Mouse (Mus musculus) cortical plate, adult 2 months (tissue): ENCODE results near the gene Ndufb7. TPM values are rescaled to one million over a fixed set of nuclear protein-coding genes. Genes with fewer than 3 reads are reported as not detected.
"Not testable (repeated sequence)": the region's sequence is repeated elsewhere in the genome, so short reads cannot be mapped to it uniquely, and the experiment has no call there.

Experiments
- H3K27ac ChIP-seq: fragments of 200-500 bp; 2 replicates; pipeline ENCODE4 v1.5.1; 2012; ENCODE audit warnings: low read length, control low read depth, inconsistent platforms; ENCODE audit not compliant: insufficient read depth
- H3K4me1 ChIP-seq: fragments of 200-500 bp; 2 replicates; pipeline ENCODE4 v1.6.1; 2011; ENCODE audit warnings: low read length; ENCODE audit not compliant: control insufficient read depth, insufficient read depth
- H3K4me3 ChIP-seq: fragments of 200-500 bp; 2 replicates; pipeline ENCODE4 v1.5.1; 2011; ENCODE audit warnings: mild to moderate bottlenecking, low read length, control low read depth; ENCODE audit not compliant: insufficient read depth
- CTCF ChIP-seq: fragments of 200-500 bp; IDR thresholded peaks from 2 replicates; pipeline ENCODE4 v1.5.1; 2011; ENCODE audit warnings: mild to moderate bottlenecking, control low read depth, low read length; ENCODE audit not compliant: insufficient read depth; ENCODE audit errors: extremely low read depth
- POLR2A ChIP-seq: fragments of 200-500 bp; IDR thresholded peaks from 2 replicates; pipeline ENCODE4 v1.6.1; 2011; ENCODE audit warnings: mild to moderate bottlenecking, low read length, control low read depth; ENCODE audit not compliant: insufficient read depth; ENCODE audit errors: extremely low read depth
- polyA plus RNA-seq: library from polyadenylated mRNA; depleted of rRNA; stranded (reverse); fragments of >200 nt; gene quantifications from 2 replicates; pipeline ENCODE4 v1.2.3, GENCODE M21; 2012

The Ndufb7 gene
- polyA plus RNA-seq, 1 experiment = 325 TPM

DNA sequence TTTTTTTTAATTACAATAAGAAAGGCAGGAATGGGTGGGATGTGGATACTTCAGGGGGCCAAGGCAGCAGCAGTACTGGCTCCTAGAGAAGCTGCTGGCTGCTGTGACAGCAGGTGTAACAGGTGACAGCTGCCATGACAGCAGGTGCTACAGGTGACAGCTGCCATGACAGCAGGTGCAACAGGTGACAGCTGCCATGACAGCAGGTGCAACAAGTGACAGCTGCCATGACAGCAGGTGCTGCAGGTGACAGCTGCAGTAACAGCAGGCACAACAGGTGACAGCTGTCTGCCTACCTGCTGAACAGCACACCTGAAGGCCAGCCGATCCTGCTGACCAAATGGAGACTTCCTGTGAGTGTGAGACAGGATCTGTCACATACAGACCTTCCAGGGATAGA lies 18.3 kb downstream of the Ndufb7 start:
- Histone ChIP-seq H3K4me3 (no peak overlapping the region), H3K27ac (no peak overlapping the region), H3K4me1 (peaks cover 14% of the 10 kb centered on the region)
- no peak for TF ChIP-seq POLR2A
- TF ChIP-seq CTCF = no peak

DNA sequence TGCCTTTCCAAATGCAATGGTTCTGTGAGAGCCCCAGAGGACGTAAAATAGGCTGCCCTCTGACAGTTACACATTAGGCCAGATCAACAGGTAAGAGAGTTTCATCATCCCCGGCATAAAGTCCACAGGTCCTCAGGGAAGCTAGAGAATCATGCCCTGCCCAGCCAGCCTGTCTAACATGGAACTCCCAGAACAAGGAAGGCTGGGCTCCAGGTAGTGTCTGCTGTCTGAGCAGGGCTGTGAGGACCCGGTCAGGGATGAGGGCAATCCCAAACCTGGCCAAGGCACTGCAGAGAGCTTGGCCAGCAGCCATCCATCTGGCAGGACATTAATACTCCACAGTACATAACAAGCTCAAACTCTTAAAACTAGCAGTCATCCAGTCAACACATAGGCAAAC lies 18.9 kb downstream of the Ndufb7 start:
- no peak overlapping the region for H3K4me3 ChIP-seq
- peaks cover 14% of the 10 kb centered on the region for H3K4me1 ChIP-seq
- H3K27ac ChIP-seq = no peak overlapping the region
- TF ChIP-seq POLR2A = no peak
- TF ChIP-seq CTCF = no peak

DNA sequence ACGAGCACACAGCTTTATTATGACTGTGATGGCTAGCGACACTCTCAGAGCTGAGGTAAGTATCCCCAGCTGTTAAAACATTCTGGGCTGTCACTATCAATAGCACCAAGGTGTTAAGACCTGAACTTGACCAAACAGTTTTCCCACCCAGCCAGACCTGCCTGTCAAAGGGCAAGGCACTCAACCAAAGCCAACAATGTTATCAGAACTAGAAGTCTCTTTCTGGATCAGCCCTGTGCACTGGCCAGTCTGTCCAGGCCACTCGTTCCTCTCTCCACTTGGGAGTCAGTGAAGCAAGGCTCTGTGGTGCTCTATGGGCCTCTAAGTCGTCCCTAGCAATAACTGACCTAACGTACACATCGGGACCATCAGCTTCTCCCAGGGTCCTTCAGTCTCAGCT lies 21.2 kb downstream of the Ndufb7 start:
- no peak overlapping the region for H3K4me3 ChIP-seq
- H3K4me1 ChIP-seq = peaks cover 14% of the 10 kb centered on the region
- H3K27ac ChIP-seq = no peak overlapping the region
- TF ChIP-seq POLR2A (no peak), CTCF (no peak)

DNA sequence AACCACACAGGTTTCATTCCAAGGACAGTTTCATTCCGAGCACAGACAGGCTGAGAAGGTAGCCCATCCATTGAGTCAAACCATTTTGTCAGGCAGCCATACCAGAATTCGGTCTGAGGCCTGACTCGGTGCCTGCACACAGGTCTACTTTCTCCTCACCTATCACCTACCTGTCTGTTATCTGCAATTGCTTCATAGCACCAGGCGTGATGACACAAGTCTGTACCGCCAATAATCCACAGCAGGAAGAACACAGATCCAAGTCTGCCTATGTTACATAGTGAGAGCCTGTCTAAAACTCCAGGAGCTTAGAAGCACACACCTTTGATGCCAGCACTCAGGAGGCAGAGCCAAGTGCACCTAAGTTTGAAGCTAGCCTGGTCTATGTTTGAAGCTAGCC lies 22.4 kb downstream of the Ndufb7 start:
- H3K4me3 ChIP-seq = no peak overlapping the region
- peaks cover 14% of the 10 kb centered on the region for H3K4me1 ChIP-seq
- no peak for TF ChIP-seq CTCF
- no peak for TF ChIP-seq POLR2A
- H3K27ac ChIP-seq = no peak overlapping the region

DNA sequence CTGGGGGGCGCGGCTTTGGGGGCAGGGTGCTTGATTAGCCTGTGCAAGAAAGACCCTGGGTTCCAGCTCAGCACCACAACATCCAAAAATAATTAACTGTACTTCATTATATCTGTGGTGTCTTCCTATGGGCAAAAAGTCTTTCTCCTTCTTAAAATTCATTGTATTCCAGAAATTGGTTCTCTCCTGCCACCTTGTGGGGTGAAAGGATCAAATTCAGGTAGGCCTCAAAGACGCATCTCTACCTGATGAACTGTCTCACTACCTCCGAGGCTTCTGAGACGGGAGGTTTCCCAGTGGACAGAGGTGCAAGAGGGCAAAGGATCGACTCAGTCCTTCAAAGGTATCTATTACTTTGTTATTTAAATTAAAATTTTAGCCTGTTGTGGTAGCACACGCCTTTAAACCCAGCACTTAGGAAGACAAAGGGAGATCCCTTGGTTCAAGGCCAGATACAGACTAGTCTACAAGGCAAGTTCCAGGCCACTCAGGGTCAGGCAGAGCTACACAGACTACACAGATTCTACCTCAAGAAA lies 24.1 kb downstream of the Ndufb7 start:
- Histone ChIP-seq H3K4me3 (no peak overlapping the region), H3K4me1 (peaks cover 14% of the 10 kb centered on the region)
- TF ChIP-seq CTCF = 0 out of 2 replicates have a peak, but pooled peaks have one; percentile 3
- no peak for TF ChIP-seq POLR2A

DNA sequence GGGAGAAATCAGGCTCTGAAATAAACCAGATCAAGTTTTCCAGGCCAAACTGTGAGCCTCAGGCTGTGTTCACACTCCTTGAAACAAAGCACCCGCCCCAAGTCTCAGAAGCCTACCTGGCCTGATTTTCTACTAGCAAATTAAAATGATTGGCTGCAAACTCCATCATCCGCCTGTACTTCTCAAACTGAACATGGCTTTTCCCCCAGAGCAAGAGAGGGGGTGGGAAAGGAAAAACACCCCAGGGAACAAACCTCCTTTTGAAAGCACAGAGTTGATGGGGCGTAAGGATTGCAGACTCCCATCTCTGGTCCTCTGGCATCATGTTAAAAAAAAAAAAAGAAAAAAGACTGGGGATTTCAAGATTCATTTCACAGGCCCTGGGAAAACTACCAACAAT lies 26.2 kb downstream of the Ndufb7 start:
- peaks cover 14% of the 10 kb centered on the region for H3K4me1 ChIP-seq
- TF ChIP-seq POLR2A (no peak), CTCF (no peak)
- no peak overlapping the region for H3K27ac ChIP-seq
- peak overlapping the region; percentile 91 for H3K4me3 ChIP-seq

More for the DNA sequence above, 24.1 kb downstream of the Ndufb7 start:
- no peak overlapping the region for H3K27ac ChIP-seq

DNA sequence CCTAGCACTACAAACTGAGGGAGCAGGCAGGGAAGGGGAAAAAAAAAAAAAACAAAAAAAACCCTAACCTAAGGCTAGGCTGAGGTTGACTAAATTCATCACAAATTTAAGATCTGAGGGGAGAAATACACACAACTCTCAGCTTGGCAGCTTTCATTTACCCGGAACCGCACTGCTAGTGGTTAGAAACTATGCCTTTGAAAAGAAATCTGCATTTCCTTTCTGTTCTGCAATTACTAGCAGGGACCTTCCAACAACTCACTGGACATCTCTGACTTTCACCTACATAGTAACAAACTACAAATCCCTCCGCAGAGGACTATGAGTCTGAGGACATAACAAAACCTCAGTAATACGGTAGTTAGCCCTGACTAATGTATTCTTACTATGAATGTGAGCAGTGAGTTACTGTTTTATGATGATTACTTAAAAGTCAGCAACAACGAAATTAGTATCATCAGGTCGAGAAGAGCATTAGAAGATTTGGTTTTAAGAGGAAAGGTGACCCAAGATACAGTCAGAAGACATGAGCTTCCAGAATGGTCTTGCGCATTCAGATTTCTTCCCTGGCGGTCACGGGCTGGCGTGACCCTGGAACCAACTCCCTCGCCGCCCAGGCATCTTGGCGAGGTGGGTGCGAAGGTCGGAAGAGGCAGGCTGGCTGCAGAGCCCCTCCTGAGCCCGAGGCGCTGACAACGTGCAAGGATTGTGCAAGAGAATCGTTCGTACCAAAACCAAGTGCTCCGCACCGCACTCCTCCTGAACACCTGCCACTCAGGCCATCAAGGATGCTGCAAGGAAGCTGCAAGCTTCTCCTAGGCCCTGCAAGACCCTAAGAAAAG lies 27.1 kb downstream of the Ndufb7 start:
- Histone ChIP-seq H3K27ac (peak overlapping the region; percentile 91), H3K4me3 (peak overlapping the region; percentile 91), H3K4me1 (peaks cover 11% of the 10 kb centered on the region)
- TF ChIP-seq CTCF (no peak), POLR2A (no peak)

DNA sequence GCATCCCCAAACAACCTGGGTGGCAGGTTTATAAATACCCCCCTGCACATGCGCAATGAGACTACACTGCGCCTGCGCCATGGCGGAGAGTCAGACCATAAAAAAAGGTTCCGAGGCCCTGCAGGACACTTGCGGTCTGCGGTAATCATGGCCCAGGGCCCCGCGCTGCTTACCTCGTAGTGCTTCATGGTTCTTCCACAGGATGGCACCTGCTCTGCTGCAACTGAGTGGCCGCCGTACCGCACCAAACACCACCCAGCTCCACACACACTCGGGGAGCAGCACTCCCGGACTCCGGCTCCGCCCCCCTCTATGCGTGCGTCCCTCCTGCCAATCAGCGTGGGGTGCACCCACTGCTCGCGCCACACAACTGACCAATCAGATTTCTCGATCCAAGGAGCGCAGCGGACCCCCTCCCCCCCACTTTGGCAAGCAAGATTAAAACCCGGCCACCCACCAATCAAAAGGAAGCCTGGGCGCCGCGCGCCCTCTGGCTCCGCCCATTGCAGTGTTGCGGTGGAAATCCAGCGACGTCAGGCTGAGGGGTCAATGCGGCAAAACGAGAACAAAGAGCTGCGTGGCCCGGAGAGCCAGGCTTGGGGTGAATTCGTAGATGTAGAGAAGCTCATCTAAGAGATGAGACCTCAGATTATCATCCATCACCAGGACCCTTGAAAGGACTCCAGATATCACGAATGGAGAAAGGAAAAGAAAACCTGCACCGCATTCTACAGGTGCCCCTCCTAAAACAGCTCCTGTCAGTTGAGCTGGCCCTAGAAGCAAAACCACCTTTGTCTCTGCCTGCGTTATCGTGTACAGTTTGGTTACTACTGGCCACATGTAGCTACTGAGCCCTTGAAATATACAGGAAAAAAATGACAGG lies 27.9 kb downstream of the Ndufb7 start:
- TF ChIP-seq CTCF (no peak), POLR2A (peak; percentile 90)
- H3K4me3 ChIP-seq = peak overlapping the region; percentile 91
- H3K4me1 ChIP-seq = peaks cover 7% of the 10 kb centered on the region
- peak overlapping the region; percentile 91 for H3K27ac ChIP-seq

DNA sequence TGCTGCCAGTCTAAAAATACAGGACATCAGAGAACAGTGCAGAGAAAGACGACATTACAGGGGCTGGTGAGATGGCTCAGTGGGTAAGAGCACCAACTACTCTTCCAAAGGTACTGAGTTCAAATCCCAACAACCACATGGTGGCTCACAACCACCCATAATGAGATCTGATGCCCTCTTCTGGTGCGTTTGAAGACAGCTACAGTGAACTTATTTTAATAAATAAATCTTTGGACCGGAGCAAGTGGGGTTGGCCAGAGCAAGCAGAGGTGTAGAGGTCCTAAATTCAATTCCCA lies 28.5 kb downstream of the Ndufb7 start:
- Histone ChIP-seq H3K4me3 (peak overlapping the region; percentile 91; the same call in 1 of the 2 replicates), H3K27ac (peak overlapping the region; percentile 76)
- H3K4me1 ChIP-seq = not testable (repeated sequence)

DNA sequence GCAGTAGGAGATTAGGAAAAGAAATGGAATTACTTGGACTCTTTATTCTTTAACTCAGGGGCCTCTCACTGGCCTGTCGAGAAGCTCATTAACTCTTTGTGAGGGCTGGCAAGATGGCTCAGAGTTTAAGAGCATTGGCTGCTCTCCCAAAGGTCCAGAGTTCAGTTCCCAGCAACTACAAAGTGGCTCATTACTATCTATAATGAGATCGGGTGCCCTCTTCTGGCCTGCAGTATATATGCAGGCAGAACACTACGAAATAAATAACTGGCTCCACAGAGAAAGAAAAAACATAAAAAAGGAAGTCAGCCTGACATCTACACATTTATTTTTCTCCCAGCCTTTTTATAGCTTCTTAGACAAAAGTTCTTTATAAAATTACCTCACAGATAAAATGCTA lies 29.9 kb downstream of the Ndufb7 start:
- no peak overlapping the region for H3K4me3 ChIP-seq
- TF ChIP-seq POLR2A = no peak
- H3K4me1 ChIP-seq = peaks cover 5% of the 10 kb centered on the region; the same call in 1 of the 2 replicates
- H3K27ac ChIP-seq = no peak overlapping the region

DNA sequence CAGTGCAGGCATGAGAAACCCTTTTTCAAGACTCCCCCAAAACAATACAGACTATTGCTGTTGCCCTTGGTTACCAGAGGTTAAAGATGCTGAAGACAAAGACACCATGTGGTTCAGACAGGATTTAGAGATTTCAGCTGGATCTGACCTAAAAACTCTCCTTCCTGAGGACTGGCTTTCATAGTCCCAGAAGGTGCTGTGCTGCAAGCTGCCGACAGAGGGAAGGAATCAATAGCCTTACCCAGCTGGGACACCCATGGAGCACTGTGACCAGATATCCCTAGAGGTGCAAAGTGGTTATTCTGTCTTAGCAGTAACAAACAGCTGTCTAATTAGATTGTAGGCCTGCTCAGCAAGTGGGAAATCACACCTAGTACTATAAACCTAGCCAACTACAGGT lies 31.7 kb downstream of the Ndufb7 start:
- no peak for TF ChIP-seq POLR2A
- no peaks in the 10 kb centered on the region for H3K4me1 ChIP-seq

More for the DNA sequence above, 31.7 kb downstream of the Ndufb7 start:
- Histone ChIP-seq H3K4me3 (no peak overlapping the region), H3K27ac (no peak overlapping the region)
